Mouse (Mus musculus) macrophage (primary cell): ENCODE results near the gene Sgms1. TPM values are rescaled to one million over a fixed set of nuclear protein-coding genes. Genes with fewer than 3 reads are reported as not detected.
A peak's percentile ranks its signal among the peaks of the same experiment; 100 is the strongest.

Experiments used
- H3K27ac ChIP-seq: fragments of 350-480 bp; formaldehyde crosslinking; 2 replicates; pipeline ENCODE4 v1.9.0; 2021
- H3K36me3 ChIP-seq: fragments of 350-480 bp; formaldehyde crosslinking; 2 replicates; pipeline ENCODE4 v1.9.0; 2021; ENCODE audit errors: inconsistent target
- H3K4me3 ChIP-seq: fragments of 350-480 bp; formaldehyde crosslinking; 2 replicates; pipeline ENCODE4 v1.9.0; 2021; ENCODE audit errors: inconsistent target
- H3K79me2 ChIP-seq: fragments of 350-480 bp; formaldehyde crosslinking; 2 replicates; pipeline ENCODE4 v1.9.0; 2021; ENCODE audit errors: inconsistent target
- WGBS: methylation state at CpG from one replicate; pipeline ENCODE4 v1.1.7; 2026; ENCODE audit warnings: inconsistent platforms; ENCODE audit not compliant: missing documents; 5-methylcytosine and 5-hydroxymethylcytosine counted together
- polyA plus RNA-seq: library from polyadenylated mRNA; stranded (reverse); fragments of 250-400 nt; gene quantifications from 3 replicates; pipeline ENCODE4 v1.2.4, GENCODE M21; 2018; ENCODE audit warnings: inconsistent platforms

The Sgms1 gene
- polyA plus RNA-seq, 1 experiment from 2014 or later, result 20.7 TPM

GRCm38 (mm10) chr19:32239459-32239792, 150.1 kb downstream of the Sgms1 start:
- WGBS, result 38% methylated on average over 4 of the region's 6 CpGs
- H3K27ac ChIP-seq, result no peak overlapping the region

GRCm38 (mm10) chr19:32238722-32239458, 150.6 kb downstream of the Sgms1 start:
- Histone ChIP-seq H3K36me3 (no peaks in the 10 kb centered on the region), H3K27ac (peak overlapping the region; percentile 35; the same call in 1 of the 2 replicates), H3K79me2 (no peaks in the 10 kb centered on the region), H3K4me3 (no peak overlapping the region)
- WGBS, result 32% methylated on average over 9 of the region's 11 CpGs

More at GRCm38 (mm10) chr19:32239459-32239792, 150.1 kb downstream of the Sgms1 start:
- Histone ChIP-seq H3K79me2 (no peaks in the 10 kb centered on the region), H3K4me3 (no peak overlapping the region), H3K36me3 (no peaks in the 10 kb centered on the region)

GRCm38 (mm10) chr19:32237685-32238084, 151.8 kb downstream of the Sgms1 start:
- H3K36me3 ChIP-seq, result no peaks in the 10 kb centered on the region
- H3K79me2 ChIP-seq, result no peaks in the 10 kb centered on the region
- 77% methylated on average over 5 of the region's 5 CpGs for WGBS
- no peak overlapping the region for H3K27ac ChIP-seq
- H3K4me3 ChIP-seq, result no peak overlapping the region

- Histone ChIP-seq H3K4me3 (no peak overlapping the region), H3K27ac (no peak overlapping the region)
Measured at GRCm38 (mm10) chr19:32237173-32237583, 152.3 kb downstream of the Sgms1 start.

GRCm38 (mm10) chr19:32234717-32235434, 154.6 kb downstream of the Sgms1 start:
- H3K36me3 ChIP-seq, result no peaks in the 10 kb centered on the region
- no peaks in the 10 kb centered on the region for H3K79me2 ChIP-seq
- H3K27ac ChIP-seq, result no peak overlapping the region
- no peak overlapping the region for H3K4me3 ChIP-seq
- 45% methylated on average over 6 of the region's 6 CpGs for WGBS

More at GRCm38 (mm10) chr19:32237173-32237583, 152.3 kb downstream of the Sgms1 start:
- 89% methylated on average over 3 of the region's 3 CpGs for whole genome bisulfite sequencing
- Histone ChIP-seq H3K36me3 (no peaks in the 10 kb centered on the region), H3K79me2 (no peaks in the 10 kb centered on the region)

- no peaks in the 10 kb centered on the region for H3K36me3 ChIP-seq
- H3K79me2 ChIP-seq, result no peaks in the 10 kb centered on the region
- no peak overlapping the region for H3K4me3 ChIP-seq
- 73% methylated on average over 9 of the region's 10 CpGs for WGBS
- no peak overlapping the region for H3K27ac ChIP-seq
Measured at GRCm38 (mm10) chr19:32231292-32231691, 158.2 kb downstream of the Sgms1 start.

- no peak overlapping the region for H3K27ac ChIP-seq
- H3K79me2 ChIP-seq, result no peaks in the 10 kb centered on the region
- no peaks in the 10 kb centered on the region for H3K36me3 ChIP-seq
- no peak overlapping the region for H3K4me3 ChIP-seq
- WGBS, result 81% methylated on average over 5 of the region's 5 CpGs
Measured at GRCm38 (mm10) chr19:32230798-32231197, 158.7 kb downstream of the Sgms1 start.

GRCm38 (mm10) chr19:32230301-32230700, 159.2 kb downstream of the Sgms1 start:
- Histone ChIP-seq H3K79me2 (no peaks in the 10 kb centered on the region), H3K27ac (no peak overlapping the region), H3K4me3 (no peak overlapping the region), H3K36me3 (no peaks in the 10 kb centered on the region)
- 94% methylated on average over 5 of the region's 5 CpGs for WGBS

- Histone ChIP-seq H3K4me3 (no peak overlapping the region), H3K36me3 (no peaks in the 10 kb centered on the region)
- WGBS, result 100% methylated on average over 3 of the region's 5 CpGs
Measured at GRCm38 (mm10) chr19:32229776-32230175, 159.7 kb downstream of the Sgms1 start.

GRCm38 (mm10) chr19:32227175-32227574, 162.3 kb downstream of the Sgms1 start:
- 100% methylated on average over 2 of the region's 2 CpGs for WGBS
- Histone ChIP-seq H3K79me2 (no peaks in the 10 kb centered on the region), H3K36me3 (no peaks in the 10 kb centered on the region), H3K4me3 (no peak overlapping the region), H3K27ac (no peak overlapping the region)

More at GRCm38 (mm10) chr19:32229776-32230175, 159.7 kb downstream of the Sgms1 start:
- Histone ChIP-seq H3K27ac (no peak overlapping the region), H3K79me2 (no peaks in the 10 kb centered on the region)

- no peaks in the 10 kb centered on the region for H3K36me3 ChIP-seq
- H3K79me2 ChIP-seq, result no peaks in the 10 kb centered on the region
- WGBS, result 82% methylated on average over 9 of the region's 9 CpGs
- H3K27ac ChIP-seq, result peak overlapping the region; percentile 92
- no peak overlapping the region for H3K4me3 ChIP-seq
Measured at GRCm38 (mm10) chr19:32225097-32225490, 164.4 kb downstream of the Sgms1 start.

- H3K79me2 ChIP-seq, result no peaks in the 10 kb centered on the region
- no peaks in the 10 kb centered on the region for H3K36me3 ChIP-seq
- H3K4me3 ChIP-seq, result no peak overlapping the region
- H3K27ac ChIP-seq, result peak overlapping the region; percentile 92
- WGBS, result 29% methylated on average over 2 of the region's 2 CpGs
Measured at GRCm38 (mm10) chr19:32224318-32225096, 165.0 kb downstream of the Sgms1 start.

- 25% methylated on average over 3 of the region's 3 CpGs for WGBS
- Histone ChIP-seq H3K27ac (peak overlapping the region; percentile 92), H3K4me3 (no peak overlapping the region), H3K36me3 (no peaks in the 10 kb centered on the region), H3K79me2 (no peaks in the 10 kb centered on the region)
Measured at GRCm38 (mm10) chr19:32223751-32224174, 165.8 kb downstream of the Sgms1 start.

- no peak overlapping the region for H3K4me3 ChIP-seq
Measured at GRCm38 (mm10) chr19:32222083-32222482, 167.4 kb downstream of the Sgms1 start.

More at GRCm38 (mm10) chr19:32222083-32222482, 167.4 kb downstream of the Sgms1 start:
- no peaks in the 10 kb centered on the region for H3K36me3 ChIP-seq
- 75% methylated on average over 11 of the region's 11 CpGs for WGBS
- no peak overlapping the region for H3K27ac ChIP-seq
- no peaks in the 10 kb centered on the region for H3K79me2 ChIP-seq
